Mouse (Mus musculus) heart, postnatal 0 days (tissue): ENCODE measurements around the gene Cd160. TPM values are rescaled to one million over a fixed set of nuclear protein-coding genes. Genes with fewer than 3 reads are reported as not detected.

Experiments
- ATAC-seq: fragments of 200-750 bp; cut with Nextera tagmentation; 2 replicates; pipeline ENCODE4 v1.8.0; 2017; ENCODE audit warnings: low read depth, moderate number of reproducible peaks, moderate library complexity; ENCODE audit not compliant: insufficient read depth
- DNase-seq: peaks from one replicate; pipeline ENCODE4 v3.0.0-alpha.2; 2016; ENCODE audit warnings: low spot score
- H3K27ac ChIP-seq: fragments of 300-500 bp; sonication (generic); 2 replicates; pipeline ENCODE4 v1.5.1; 2014; ENCODE audit warnings: low read depth, mild to moderate bottlenecking
- H3K27me3 ChIP-seq: fragments of 300-500 bp; sonication (generic); 2 replicates; pipeline ENCODE4 v1.6.1; 2014; ENCODE audit warnings: low read length, mixed read lengths; ENCODE audit not compliant: control insufficient read depth, insufficient read depth
- H3K36me3 ChIP-seq: fragments of 300-500 bp; sonication (generic); replicated peaks from 2 replicates; pipeline ENCODE4 v1.6.1; 2014; ENCODE audit warnings: low read length, mixed read lengths; ENCODE audit not compliant: control insufficient read depth, insufficient read depth
- H3K4me1 ChIP-seq: fragments of 300-500 bp; sonication (generic); 2 replicates; pipeline ENCODE4 v1.6.1; 2014; ENCODE audit warnings: antibody characterized with exemption; ENCODE audit not compliant: control insufficient read depth, insufficient read depth
- H3K4me2 ChIP-seq: fragments of 300-500 bp; sonication (generic); 2 replicates; pipeline ENCODE4 v1.6.1; 2014; ENCODE audit warnings: low read depth, mild to moderate bottlenecking, low read length, moderate library complexity
- H3K4me3 ChIP-seq: fragments of 300-500 bp; sonication (generic); 2 replicates; pipeline ENCODE4 v1.5.1; 2014; ENCODE audit warnings: low read depth, low read length
- H3K9ac ChIP-seq: fragments of 300-500 bp; sonication (generic); replicated peaks from 2 replicates; pipeline ENCODE4 v1.6.1; 2014; ENCODE audit warnings: low read depth, low read length, mixed read lengths
- H3K9me3 ChIP-seq: fragments of 300-500 bp; sonication (generic); replicated peaks from 2 replicates; pipeline ENCODE4 v1.6.1; 2016; ENCODE audit warnings: low read length; ENCODE audit not compliant: control insufficient read depth
- CTCF ChIP-seq: IDR thresholded peaks from 2 replicates; pipeline ENCODE4 v1.5.1; 2016; ENCODE audit warnings: antibody characterized with exemption, control low read depth, low read depth
- EP300 ChIP-seq: IDR thresholded peaks from 2 replicates; pipeline ENCODE4 v1.6.1; 2016; ENCODE audit warnings: antibody characterized with exemption, low read depth
- WGBS: fragments of 180-500 bp; shearing (Covaris S2); extraction: QIAGEN DNeasy Blood & Tissue Kit; methylation state at CpG from one replicate; pipeline ENCODE4 v1.1.7; 2014; 5-methylcytosine and 5-hydroxymethylcytosine counted together
- polyA plus RNA-seq: library from polyadenylated mRNA; unstranded; fragments of >200 nt; fragmentation: Nextera tagmentation; extraction: Ambion mirVana; gene quantifications from 2 replicates; pipeline ENCODE4 v1.2.1, GENCODE M21; 2015
- total RNA-seq: library from RNA; depleted of rRNA; stranded (reverse); fragments of >200 nt; gene quantifications from 2 replicates; pipeline ENCODE4 v1.2.3, GENCODE M21; 2014; ENCODE audit warnings: low replicate concordance

Cd160 gene
- total and polyA plus RNA-seq, 2 experiments from 2014 or later, result not detected

DNA sequence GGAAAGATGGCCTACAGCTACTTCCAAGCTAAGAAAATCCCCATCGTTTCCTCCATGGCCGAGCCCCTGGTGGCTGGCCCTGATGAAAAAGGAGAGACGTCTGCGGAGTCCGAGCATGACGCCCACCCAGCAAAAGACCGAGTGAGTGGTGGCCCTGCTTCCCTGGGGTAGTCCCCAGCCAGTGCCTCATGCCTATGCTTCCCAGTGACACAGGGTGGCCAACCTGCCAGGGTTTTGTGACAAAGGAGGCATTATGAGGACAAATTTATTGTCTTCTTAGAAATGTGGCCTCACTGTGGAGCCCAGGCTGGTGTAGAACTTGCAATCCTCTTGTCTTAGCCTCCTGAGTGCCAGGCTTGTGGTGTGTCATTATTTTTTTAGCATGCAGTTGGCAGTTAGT lies 39.9 kb upstream of the Cd160 start:
- no peak for DNase-seq

DNA sequence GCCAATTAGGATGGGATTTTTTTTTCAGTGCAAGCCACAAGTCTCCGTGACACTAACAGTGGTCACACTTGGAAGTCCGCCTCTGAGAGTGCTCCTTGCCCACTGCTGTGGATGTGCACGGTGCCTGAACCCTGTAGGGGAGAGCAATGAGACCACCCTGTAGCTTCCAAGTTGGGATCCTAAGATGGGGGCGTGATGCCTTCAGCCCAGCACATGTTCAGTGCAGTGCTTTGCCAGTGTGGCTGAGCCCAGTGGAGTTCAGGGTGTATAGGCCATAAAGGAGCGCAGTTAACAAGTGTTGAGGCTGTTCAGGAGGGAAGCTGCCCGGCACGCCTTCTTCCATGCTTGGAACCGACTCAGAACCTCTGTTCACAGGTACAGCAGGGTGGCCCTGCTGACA lies 39.4 kb upstream of the Cd160 start:
- 87% methylated on average over 8 of the region's 8 CpGs for WGBS
- no peaks in the 10 kb centered on the region for H3K27me3 ChIP-seq
- TF ChIP-seq EP300 (no peak), CTCF (no peak)
- H3K9me3 ChIP-seq, result no peaks in the 10 kb centered on the region
- ATAC-seq (no peak), DNase-seq (no peak)
- H3K4me2 ChIP-seq, result no peak overlapping the region
- no peaks in the 10 kb centered on the region for H3K4me1 ChIP-seq
- H3K9ac ChIP-seq, result no peak overlapping the region
- H3K4me3 ChIP-seq, result no peak overlapping the region
- H3K36me3 ChIP-seq, result peaks cover 44% of the 10 kb centered on the region
- no peak overlapping the region for H3K27ac ChIP-seq

More for the DNA sequence above, 39.9 kb upstream of the Cd160 start:
- Histone ChIP-seq H3K27me3 (no peaks in the 10 kb centered on the region), H3K4me1 (no peaks in the 10 kb centered on the region), H3K27ac (no peak overlapping the region), H3K9me3 (no peaks in the 10 kb centered on the region), H3K4me3 (no peak overlapping the region), H3K4me2 (no peak overlapping the region), H3K9ac (no peak overlapping the region), H3K36me3 (peaks cover 48% of the 10 kb centered on the region)
- no peak for ATAC-seq
- no peak for TF ChIP-seq CTCF
- TF ChIP-seq EP300, result no peak
- WGBS, result 90% methylated on average over 7 of the region's 7 CpGs

DNA sequence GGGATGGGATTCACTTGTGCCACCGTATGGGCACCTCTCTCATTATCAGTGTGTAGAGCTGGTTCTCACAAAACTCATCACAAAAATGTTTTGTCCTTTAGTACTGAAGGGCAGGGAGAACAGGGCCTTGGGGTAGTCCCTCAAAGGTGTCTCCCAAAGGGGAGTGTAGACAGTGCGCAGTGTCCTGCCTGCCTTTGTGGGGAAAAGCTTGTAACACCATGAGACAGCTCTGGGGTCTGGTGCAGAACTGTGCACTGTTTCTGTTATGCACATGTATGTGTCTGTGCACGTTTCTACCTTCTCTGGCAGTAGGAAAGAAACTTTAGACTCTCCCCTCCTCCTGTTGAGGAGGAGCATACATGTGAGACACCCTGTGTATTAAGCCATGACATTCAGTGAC lies 38.7 kb upstream of the Cd160 start:
- TF ChIP-seq CTCF (no peak), EP300 (no peak)
- no peak for ATAC-seq
- Histone ChIP-seq H3K9ac (no peak overlapping the region), H3K27ac (no peak overlapping the region), H3K27me3 (no peaks in the 10 kb centered on the region), H3K9me3 (no peaks in the 10 kb centered on the region), H3K4me3 (no peak overlapping the region), H3K4me1 (no peaks in the 10 kb centered on the region), H3K4me2 (no peak overlapping the region), H3K36me3 (peaks cover 37% of the 10 kb centered on the region)
- 83% methylated on average over 3 of the region's 3 CpGs for WGBS
- DNase-seq, result no peak

DNA sequence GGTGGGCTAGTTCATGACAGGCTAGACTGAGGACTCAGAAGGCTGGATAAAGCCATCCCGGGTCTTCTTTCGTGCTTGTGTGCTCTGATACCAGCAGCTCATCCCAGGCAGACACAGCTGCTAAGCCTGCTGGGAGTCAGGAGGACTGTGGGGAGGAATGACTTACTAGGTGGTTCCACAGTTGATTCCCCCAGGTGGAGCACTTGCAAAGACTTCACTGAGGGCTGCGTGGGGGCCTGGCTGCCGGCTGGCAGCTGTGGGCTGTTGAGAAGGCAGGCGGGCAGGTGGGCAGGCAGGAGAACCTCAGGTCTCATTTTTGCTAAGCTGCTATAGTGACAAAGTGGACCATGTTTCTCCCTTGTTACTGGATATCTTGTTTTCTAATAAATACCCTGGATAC lies 31.3 kb upstream of the Cd160 start:
- TF ChIP-seq EP300 (no peak), CTCF (no peak)
- DNase-seq (no peak), ATAC-seq (no peak)
- H3K27ac ChIP-seq, result no peak overlapping the region
- 86% methylated on average over 5 of the region's 5 CpGs for WGBS
- H3K36me3 ChIP-seq, result no peaks in the 10 kb centered on the region
- no peaks in the 10 kb centered on the region for H3K27me3 ChIP-seq
- H3K9me3 ChIP-seq, result no peaks in the 10 kb centered on the region
- H3K4me3 ChIP-seq, result no peak overlapping the region
- no peak overlapping the region for H3K9ac ChIP-seq
- no peak overlapping the region for H3K4me2 ChIP-seq
- no peaks in the 10 kb centered on the region for H3K4me1 ChIP-seq

DNA sequence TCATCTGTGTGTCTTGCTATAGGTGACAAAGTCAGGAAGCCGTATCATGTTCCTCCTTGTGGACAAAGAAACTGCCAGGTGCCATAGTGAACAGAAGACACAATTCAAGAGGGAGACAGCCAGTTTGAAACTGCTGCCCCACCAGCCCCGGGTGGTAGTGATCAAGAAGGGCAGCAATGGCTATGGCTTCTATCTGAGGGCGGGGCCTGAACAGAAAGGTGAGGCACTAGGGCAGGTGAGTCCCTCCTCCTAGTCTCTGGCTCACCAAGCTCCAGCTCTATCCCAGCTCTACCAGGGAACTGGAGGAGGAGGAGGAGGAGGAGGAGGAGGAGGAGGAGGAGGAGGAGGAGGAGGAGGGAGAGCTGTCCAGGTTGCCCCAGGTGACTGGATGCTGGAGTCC lies 26.7 kb upstream of the Cd160 start:
- H3K4me1 ChIP-seq, result peaks cover 5% of the 10 kb centered on the region
- DNase-seq, result no peak
- H3K27ac ChIP-seq, result no peak overlapping the region
- no peaks in the 10 kb centered on the region for H3K9me3 ChIP-seq
- H3K4me3 ChIP-seq, result no peak overlapping the region
- H3K9ac ChIP-seq, result no peak overlapping the region
- no peak for TF ChIP-seq EP300
- no peak for TF ChIP-seq CTCF
- H3K4me2 ChIP-seq, result no peak overlapping the region
- H3K36me3 ChIP-seq, result no peaks in the 10 kb centered on the region
- no peaks in the 10 kb centered on the region for H3K27me3 ChIP-seq
- 58% methylated on average over 3 of the region's 3 CpGs for WGBS
- no peak for ATAC-seq

DNA sequence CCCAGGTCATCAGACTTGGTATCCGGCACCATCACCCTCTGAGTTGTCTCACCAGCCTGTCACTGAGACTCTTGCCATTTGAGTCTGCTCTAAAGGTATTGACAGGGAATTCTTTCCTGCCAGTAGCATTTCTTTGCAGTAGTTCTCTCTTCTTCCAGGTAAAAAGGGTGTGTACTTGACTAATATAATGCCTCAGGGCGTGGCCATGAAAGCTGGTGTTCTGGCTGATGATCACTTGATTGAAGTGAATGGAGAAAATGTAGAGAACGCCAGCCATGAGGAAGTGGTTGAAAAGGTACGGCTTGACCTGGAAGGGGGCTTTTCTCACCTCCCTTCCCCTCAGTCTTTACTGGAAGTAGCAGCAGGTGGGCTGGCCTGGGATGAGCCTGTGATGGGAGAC lies 25.2 kb upstream of the Cd160 start:
- no peaks in the 10 kb centered on the region for H3K36me3 ChIP-seq
- no peak overlapping the region for H3K4me3 ChIP-seq
- 83% methylated on average over 4 of the region's 4 CpGs for WGBS
- no peak overlapping the region for H3K27ac ChIP-seq
- no peak overlapping the region for H3K4me2 ChIP-seq
- H3K27me3 ChIP-seq, result no peaks in the 10 kb centered on the region
- DNase-seq, result no peak
- H3K9me3 ChIP-seq, result no peaks in the 10 kb centered on the region
- TF ChIP-seq EP300 (no peak), CTCF (no peak)
- no peak for ATAC-seq
- H3K9ac ChIP-seq, result no peak overlapping the region
- peaks cover 5% of the 10 kb centered on the region for H3K4me1 ChIP-seq
